Mouse (Mus musculus) limb, embryonic 13.5 days (tissue): Measurements from ENCODE around the gene Cped1. TPM values are rescaled to one million over a fixed set of nuclear protein-coding genes. Genes with fewer than 3 reads are reported as not detected.
A peak's percentile ranks its signal among the peaks of the same experiment; 100 is the strongest.

Source experiments
- ATAC-seq: fragments of 200-750 bp; cut with Nextera tagmentation; 2 replicates; pipeline ENCODE4 v1.8.0; 2017; ENCODE audit warnings: low read depth, moderate number of reproducible peaks, moderate TSS enrichment; ENCODE audit not compliant: low FRiP score
- H3K27ac ChIP-seq: fragments of 300-500 bp; sonication (generic); 2 replicates; pipeline ENCODE4 v1.5.1; 2015; ENCODE audit warnings: inconsistent platforms, mild to moderate bottlenecking, moderate library complexity
- H3K27me3 ChIP-seq: fragments of 300-500 bp; sonication (generic); 2 replicates; pipeline ENCODE4 v1.6.1; 2015; ENCODE audit warnings: mild to moderate bottlenecking, inconsistent platforms
- H3K36me3 ChIP-seq: fragments of 300-500 bp; sonication (generic); 2 replicates; pipeline ENCODE4 v1.6.1; 2015; ENCODE audit warnings: inconsistent platforms, mild to moderate bottlenecking, moderate library complexity
- H3K4me1 ChIP-seq: fragments of 300-500 bp; sonication (generic); 2 replicates; pipeline ENCODE4 v1.6.1; 2015; ENCODE audit warnings: inconsistent platforms
- H3K4me2 ChIP-seq: fragments of 300-500 bp; sonication (generic); replicated peaks from 2 replicates; pipeline ENCODE4 v1.6.1; 2015; ENCODE audit warnings: inconsistent platforms, mild to moderate bottlenecking, moderate library complexity
- H3K4me3 ChIP-seq: fragments of 300-500 bp; sonication (generic); 2 replicates; pipeline ENCODE4 v1.5.1; 2015; ENCODE audit warnings: moderate library complexity, mild to moderate bottlenecking, inconsistent platforms
- H3K9ac ChIP-seq: fragments of 300-500 bp; sonication (generic); 2 replicates; pipeline ENCODE4 v1.6.1; 2015; ENCODE audit warnings: mild to moderate bottlenecking, inconsistent platforms
- H3K9me3 ChIP-seq: fragments of 300-500 bp; sonication (generic); 2 replicates; pipeline ENCODE4 v1.6.1; 2016; ENCODE audit warnings: inconsistent platforms
- WGBS: fragments of 180-500 bp; shearing (Covaris S2); methylation state at CpG from one replicate; pipeline ENCODE4 v1.1.7; 2015; 5-methylcytosine and 5-hydroxymethylcytosine counted together
- polyA plus RNA-seq: library from polyadenylated mRNA; unstranded; fragments of >200 nt; fragmentation: Nextera tagmentation; extraction: Ambion mirVana; gene quantifications from 2 replicates; pipeline ENCODE4 v1.2.1, GENCODE M21; 2015

Cped1 gene
- polyA plus RNA-seq, 1 experiment from 2014 or later, result 53.5 TPM

- H3K27me3 ChIP-seq, result no peaks in the 10 kb centered on the region
- no peak overlapping the region for H3K4me3 ChIP-seq
- no peak overlapping the region for H3K4me2 ChIP-seq
- no peak overlapping the region for H3K9ac ChIP-seq
- WGBS, result 94% methylated on average over 3 of the region's 3 CpGs
- peaks cover 13% of the 10 kb centered on the region for H3K36me3 ChIP-seq
- no peaks in the 10 kb centered on the region for H3K9me3 ChIP-seq
- peaks cover 30% of the 10 kb centered on the region for H3K4me1 ChIP-seq
- H3K27ac ChIP-seq, result no peak overlapping the region
- no peak for ATAC-seq
Observed at GRCm38 (mm10) chr6:22200133-22200532, 214.4 kb downstream of the Cped1 start.

- H3K4me2 ChIP-seq, result no peak overlapping the region
- H3K4me1 ChIP-seq, result peaks cover 43% of the 10 kb centered on the region
- 29% methylated on average over 3 of the region's 3 CpGs for WGBS
- no peaks in the 10 kb centered on the region for H3K9me3 ChIP-seq
- no peaks in the 10 kb centered on the region for H3K27me3 ChIP-seq
- H3K4me3 ChIP-seq, result no peak overlapping the region
- no peak overlapping the region for H3K27ac ChIP-seq
- H3K36me3 ChIP-seq, result peaks cover 9% of the 10 kb centered on the region
- H3K9ac ChIP-seq, result no peak overlapping the region
- ATAC-seq, result peak; percentile 73
Observed at GRCm38 (mm10) chr6:22201879-22202278, 216.2 kb downstream of the Cped1 start.

GRCm38 (mm10) chr6:22205030-22205750 is 219.5 kb downstream of the Cped1 start:
- 40% methylated on average over 12 of the region's 12 CpGs for WGBS
- H3K4me2 ChIP-seq, result peak overlapping the region; percentile 37; the same call in 1 of the 2 replicates
- no peaks in the 10 kb centered on the region for H3K9me3 ChIP-seq
- no peaks in the 10 kb centered on the region for H3K27me3 ChIP-seq
- no peak overlapping the region for H3K27ac ChIP-seq
- H3K36me3 ChIP-seq, result 0 out of 2 replicates have a peak, but pooled peaks cover 2% of the 10 kb centered on the region
- no peak overlapping the region for H3K9ac ChIP-seq
- H3K4me1 ChIP-seq, result peaks cover 46% of the 10 kb centered on the region
- no peak overlapping the region for H3K4me3 ChIP-seq
- ATAC-seq, result no peak

- peaks cover 46% of the 10 kb centered on the region for H3K4me1 ChIP-seq
- H3K27ac ChIP-seq, result no peak overlapping the region; the same call in 1 of the 2 replicates
- H3K4me3 ChIP-seq, result no peak overlapping the region
- ATAC-seq, result no peak
- H3K9me3 ChIP-seq, result no peaks in the 10 kb centered on the region
- H3K4me2 ChIP-seq, result peak overlapping the region; percentile 37
- no peak overlapping the region for H3K9ac ChIP-seq
- 19% methylated on average over 7 of the region's 7 CpGs for WGBS
- 0 out of 2 replicates have a peak, but pooled peaks cover 2% of the 10 kb centered on the region for H3K36me3 ChIP-seq
- H3K27me3 ChIP-seq, result no peaks in the 10 kb centered on the region
Observed at GRCm38 (mm10) chr6:22205751-22206121, 220.0 kb downstream of the Cped1 start.

GRCm38 (mm10) chr6:22206179-22206578 is 220.5 kb downstream of the Cped1 start:
- Histone ChIP-seq H3K36me3 (0 out of 2 replicates have a peak, but pooled peaks cover under 1% of the 10 kb centered on the region), H3K4me2 (peak overlapping the region; percentile 37), H3K27me3 (no peaks in the 10 kb centered on the region), H3K9ac (no peak overlapping the region), H3K4me3 (no peak overlapping the region), H3K4me1 (peaks cover 44% of the 10 kb centered on the region), H3K27ac (no peak overlapping the region; the same call in 1 of the 2 replicates), H3K9me3 (no peaks in the 10 kb centered on the region)
- no peak for ATAC-seq
- WGBS, result 45% methylated on average over 14 of the region's 14 CpGs

GRCm38 (mm10) chr6:22206630-22207293 is 221.0 kb downstream of the Cped1 start:
- no peak overlapping the region for H3K9ac ChIP-seq
- H3K9me3 ChIP-seq, result no peaks in the 10 kb centered on the region
- WGBS, result 62% methylated on average over 6 of the region's 6 CpGs
- no peak for ATAC-seq
- H3K4me2 ChIP-seq, result no peak overlapping the region
- no peaks in the 10 kb centered on the region for H3K27me3 ChIP-seq
- H3K4me1 ChIP-seq, result peaks cover 38% of the 10 kb centered on the region
- H3K27ac ChIP-seq, result no peak overlapping the region
- no peaks in the 10 kb centered on the region for H3K36me3 ChIP-seq
- H3K4me3 ChIP-seq, result no peak overlapping the region

- Histone ChIP-seq H3K4me1 (peaks cover 12% of the 10 kb centered on the region), H3K27me3 (no peaks in the 10 kb centered on the region), H3K4me2 (no peak overlapping the region), H3K9me3 (no peaks in the 10 kb centered on the region), H3K27ac (no peak overlapping the region), H3K36me3 (peaks cover 13% of the 10 kb centered on the region), H3K9ac (no peak overlapping the region), H3K4me3 (no peak overlapping the region)
- ATAC-seq, result no peak
- WGBS, result 84% methylated on average over 6 of the region's 6 CpGs
Observed at GRCm38 (mm10) chr6:22212158-22212557, 226.4 kb downstream of the Cped1 start.

- ATAC-seq, result no peak
- Histone ChIP-seq H3K27ac (no peak overlapping the region), H3K4me2 (no peak overlapping the region), H3K27me3 (no peaks in the 10 kb centered on the region), H3K9me3 (no peaks in the 10 kb centered on the region), H3K9ac (no peak overlapping the region), H3K4me1 (peaks cover 8% of the 10 kb centered on the region), H3K4me3 (no peak overlapping the region), H3K36me3 (peaks cover 17% of the 10 kb centered on the region)
- WGBS, result 86% methylated on average over 5 of the region's 5 CpGs
Observed at GRCm38 (mm10) chr6:22213187-22213586, 227.5 kb downstream of the Cped1 start.

- WGBS, result 63% methylated on average over 3 of the region's 3 CpGs
- peaks cover 8% of the 10 kb centered on the region for H3K4me1 ChIP-seq
- peaks cover 17% of the 10 kb centered on the region for H3K36me3 ChIP-seq
Observed at GRCm38 (mm10) chr6:22213813-22214212, 228.1 kb downstream of the Cped1 start.

GRCm38 (mm10) chr6:22214665-22215064 is 228.9 kb downstream of the Cped1 start:
- no peak overlapping the region for H3K9ac ChIP-seq
- no peak overlapping the region for H3K27ac ChIP-seq
- 81% methylated on average over 6 of the region's 6 CpGs for WGBS
- no peaks in the 10 kb centered on the region for H3K9me3 ChIP-seq
- H3K4me1 ChIP-seq, result peaks cover 8% of the 10 kb centered on the region
- H3K4me2 ChIP-seq, result no peak overlapping the region
- no peak overlapping the region for H3K4me3 ChIP-seq
- ATAC-seq, result no peak
- no peaks in the 10 kb centered on the region for H3K27me3 ChIP-seq
- peaks cover 17% of the 10 kb centered on the region for H3K36me3 ChIP-seq

More at GRCm38 (mm10) chr6:22213813-22214212, 228.1 kb downstream of the Cped1 start:
- H3K27me3 ChIP-seq, result no peaks in the 10 kb centered on the region
- no peak for ATAC-seq
- H3K27ac ChIP-seq, result no peak overlapping the region
- H3K4me3 ChIP-seq, result no peak overlapping the region
- H3K9me3 ChIP-seq, result no peaks in the 10 kb centered on the region
- no peak overlapping the region for H3K4me2 ChIP-seq
- no peak overlapping the region for H3K9ac ChIP-seq

- Histone ChIP-seq H3K27me3 (no peaks in the 10 kb centered on the region), H3K27ac (no peak overlapping the region), H3K4me1 (peaks cover 8% of the 10 kb centered on the region), H3K4me2 (no peak overlapping the region), H3K36me3 (peaks cover 23% of the 10 kb centered on the region), H3K9me3 (no peaks in the 10 kb centered on the region), H3K9ac (no peak overlapping the region), H3K4me3 (no peak overlapping the region)
- WGBS, result 42% methylated on average over 14 of the region's 14 CpGs
- peak; percentile 71 for ATAC-seq
Observed at GRCm38 (mm10) chr6:22216276-22216973, 230.7 kb downstream of the Cped1 start.

GRCm38 (mm10) chr6:22221134-22221533 is 235.4 kb downstream of the Cped1 start:
- H3K9ac ChIP-seq, result no peak overlapping the region
- peaks cover 36% of the 10 kb centered on the region for H3K36me3 ChIP-seq
- H3K4me1 ChIP-seq, result peaks cover 13% of the 10 kb centered on the region
- 92% methylated on average over 8 of the region's 8 CpGs for WGBS
- no peak overlapping the region for H3K4me2 ChIP-seq
- no peaks in the 10 kb centered on the region for H3K27me3 ChIP-seq
- no peaks in the 10 kb centered on the region for H3K9me3 ChIP-seq
- ATAC-seq, result no peak
- no peak overlapping the region for H3K27ac ChIP-seq
- no peak overlapping the region for H3K4me3 ChIP-seq
